Mouse (Mus musculus): Measurements from ENCODE around the gene Six4. TPM values are rescaled to one million over a fixed set of nuclear protein-coding genes. Genes with fewer than 3 reads are reported as not detected.
"Not testable (repeated sequence)": the region's sequence is repeated elsewhere in the genome, so short reads cannot be mapped to it uniquely, and the experiment has no call there.

Gene Six4
- total RNA-seq (2021), result 1 to 10 TPM; 1.7 to 2.3 TPM
- long read RNA-seq, experiment 1, partial matches to known transcripts, result 0 of 1 reads
- long read RNA-seq, experiment 1, other reads (novel, unspliced or antisense), result 1 of 1 reads
- long read RNA-seq, experiment 2, result 0 reads

DNA sequence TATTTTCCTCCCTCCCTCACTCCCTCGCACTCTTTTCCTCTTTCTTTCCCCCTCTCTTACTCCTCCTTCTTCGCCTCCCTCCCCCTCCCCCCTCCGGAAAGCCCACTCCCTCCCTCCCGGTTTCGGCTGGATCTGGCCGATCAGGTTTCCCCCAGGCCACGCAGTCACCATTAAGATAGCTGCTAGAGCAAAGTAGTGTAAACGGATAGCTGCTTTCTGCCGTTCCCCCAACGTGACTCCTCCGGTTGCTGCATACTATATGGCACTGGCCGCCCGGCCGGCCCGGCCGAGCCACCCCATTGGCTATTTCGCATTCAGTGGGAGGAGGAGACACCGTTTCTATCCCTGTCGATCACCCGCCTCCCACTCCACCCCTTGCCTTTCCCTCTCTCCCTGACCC is at the start of gene Six4:
TSS of gene Six4 (minus strand) at position 261 of the 400 bp plus-strand sequence.
- DNase-seq, result peak; percentile 84

DNA sequence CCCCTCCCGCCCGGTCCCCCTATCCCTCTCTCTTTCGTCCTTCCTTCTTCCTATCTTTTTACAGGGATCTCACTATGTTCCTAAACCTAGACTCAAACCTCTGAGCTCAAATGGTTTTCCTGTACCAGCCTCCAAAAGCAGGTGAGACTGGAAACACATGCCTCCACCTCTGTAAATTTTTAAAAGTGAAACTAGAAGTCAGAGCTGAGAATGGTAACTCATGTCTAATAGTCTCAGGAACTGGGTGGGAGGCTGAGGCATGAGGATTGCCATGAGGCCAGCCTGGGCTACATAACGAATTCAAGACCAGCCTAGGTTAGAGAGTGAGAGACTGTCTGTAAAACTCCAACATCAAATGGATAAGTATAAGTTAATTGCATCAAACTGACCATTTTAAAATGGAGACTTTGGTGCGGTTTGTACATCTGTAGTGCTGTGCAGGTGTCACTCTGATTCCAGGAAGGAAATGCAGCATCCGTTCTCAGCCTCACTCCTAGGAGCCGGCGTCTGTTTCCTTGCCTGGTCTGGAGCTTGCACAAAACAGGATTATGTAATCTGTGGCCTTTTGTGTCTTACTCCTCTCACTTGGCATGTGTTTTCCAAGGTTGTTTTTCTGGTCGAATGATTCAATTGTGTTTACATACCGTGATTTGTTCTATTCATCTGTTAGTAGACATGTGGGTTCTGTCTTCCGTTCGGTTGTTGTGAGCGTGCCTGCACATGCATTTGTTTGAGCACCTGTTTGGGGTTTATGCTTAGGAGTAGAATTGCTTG is 49.3 kb upstream of the Six4 start:
- DNase-seq, result peak; percentile 41

DNA sequence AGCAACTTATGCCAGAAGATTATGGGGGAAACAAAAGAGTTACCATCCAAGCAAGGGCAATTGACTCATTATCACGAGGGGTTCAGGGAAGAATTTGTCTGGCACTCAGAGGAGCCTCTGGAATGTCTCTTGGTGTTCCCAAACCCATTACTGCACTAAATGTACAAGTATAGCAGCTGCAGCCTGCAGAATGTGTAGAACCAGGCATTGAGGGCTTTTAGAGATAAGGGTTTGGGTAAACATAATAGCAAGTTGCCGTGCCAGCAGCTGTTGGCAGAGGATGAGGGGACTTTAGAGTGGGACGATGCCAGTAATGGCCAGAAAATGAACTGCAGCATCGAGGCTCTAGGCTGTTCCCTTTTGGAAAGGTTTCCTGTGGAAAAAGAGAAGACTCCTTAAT is 47.1 kb upstream of the Six4 start:
- DNase-seq, result peak; percentile 27

DNA sequence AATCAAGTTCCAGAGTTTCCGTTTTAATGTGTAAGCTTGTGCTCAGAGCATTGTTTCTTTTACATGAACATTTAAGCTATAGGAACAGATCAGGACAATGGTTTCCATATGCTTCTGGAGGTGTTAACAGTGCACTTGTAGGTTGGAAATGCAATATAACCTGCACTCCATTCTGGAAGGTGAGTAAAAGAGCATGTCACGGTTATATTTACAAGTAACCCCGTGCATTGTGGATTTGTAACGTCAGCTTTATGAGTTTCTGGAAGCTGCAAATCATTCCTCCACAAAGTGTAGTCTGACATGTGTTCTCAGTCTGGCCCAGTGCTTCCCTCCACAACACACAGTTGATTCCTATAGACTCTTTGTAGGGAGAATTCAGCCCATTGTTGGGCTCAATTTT is 40.9 kb upstream of the Six4 start:
- DNase-seq, result no peak

DNA sequence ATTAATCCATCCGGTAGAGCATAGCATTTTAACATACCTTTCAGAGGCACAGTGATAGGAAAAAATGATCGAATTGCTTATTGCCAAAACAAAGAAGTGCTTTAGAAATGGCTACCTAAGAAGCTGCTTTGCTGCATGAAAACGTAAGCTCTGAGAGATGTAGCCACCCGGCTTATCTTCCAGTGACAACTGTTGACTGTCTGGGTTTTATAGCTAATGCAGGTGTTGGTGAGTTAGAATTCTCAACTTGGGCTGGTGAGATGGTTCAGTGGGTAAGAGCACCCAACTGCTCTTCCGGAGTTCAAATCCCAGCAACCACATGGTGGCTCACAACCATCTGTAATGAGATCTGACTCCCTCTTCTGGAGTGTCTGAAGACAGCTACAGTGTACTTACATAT is 37.8 kb upstream of the Six4 start:
- DNase-seq, result not testable (repeated sequence)

DNA sequence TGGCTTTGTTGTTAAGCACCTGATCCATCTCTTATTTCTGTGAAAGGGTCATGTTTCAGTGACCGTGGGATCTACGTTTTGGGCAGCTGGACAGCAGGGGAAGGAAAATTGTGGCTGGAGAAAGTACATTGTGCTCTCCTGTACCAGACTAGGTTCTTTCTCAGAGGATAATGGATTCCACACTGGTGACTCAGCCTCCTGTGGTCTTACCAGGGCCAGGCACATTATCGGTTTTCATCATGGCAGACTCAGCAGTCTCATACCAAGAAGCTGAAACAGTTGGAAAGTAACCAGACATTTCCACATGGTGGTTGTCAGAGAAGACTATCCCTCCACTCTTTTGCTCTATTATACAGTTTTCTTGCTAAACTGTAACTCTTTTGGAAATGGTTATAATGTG is 34.0 kb upstream of the Six4 start:
- no peak for DNase-seq

DNA sequence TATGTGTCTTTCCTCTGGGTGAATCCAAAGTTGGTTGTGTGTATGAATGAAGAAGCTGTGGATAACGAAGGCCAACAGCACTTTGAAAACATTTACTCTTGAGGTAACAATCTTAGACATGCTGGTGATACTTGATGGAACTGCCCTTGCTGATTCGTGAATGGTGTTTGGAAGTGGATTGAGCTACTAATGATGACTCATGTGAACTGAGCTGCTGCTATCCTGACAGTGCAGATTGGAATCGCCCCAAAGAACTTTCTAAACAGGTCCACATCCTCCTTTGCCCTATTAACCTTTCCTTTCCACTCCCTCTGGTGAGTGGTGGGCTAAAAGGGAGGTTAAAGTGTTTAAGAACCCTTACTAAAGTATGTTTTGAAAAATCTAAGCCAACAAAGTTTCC is 27.5 kb upstream of the Six4 start:
- no peak for DNase-seq

DNA sequence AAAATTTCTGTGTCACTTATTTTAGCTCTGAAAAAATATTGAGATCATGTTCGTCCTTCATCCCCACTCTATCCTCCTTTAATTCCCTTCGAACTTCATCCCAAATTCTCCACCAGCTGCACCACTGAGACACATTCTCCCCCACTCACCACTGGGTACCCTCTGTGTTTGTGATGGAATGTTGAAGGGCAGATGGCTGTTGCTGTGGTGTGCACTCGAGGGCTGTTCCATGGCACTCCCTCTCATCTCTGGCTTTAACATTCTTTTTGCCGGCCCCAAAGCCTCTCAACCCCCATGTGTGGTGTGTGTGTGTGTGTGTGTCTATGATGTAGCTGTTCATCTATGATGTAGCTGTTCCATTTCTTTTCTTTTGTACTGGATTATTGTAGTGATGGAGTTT is 12.0 kb upstream of the Six4 start:
- DNase-seq, result no peak

DNA sequence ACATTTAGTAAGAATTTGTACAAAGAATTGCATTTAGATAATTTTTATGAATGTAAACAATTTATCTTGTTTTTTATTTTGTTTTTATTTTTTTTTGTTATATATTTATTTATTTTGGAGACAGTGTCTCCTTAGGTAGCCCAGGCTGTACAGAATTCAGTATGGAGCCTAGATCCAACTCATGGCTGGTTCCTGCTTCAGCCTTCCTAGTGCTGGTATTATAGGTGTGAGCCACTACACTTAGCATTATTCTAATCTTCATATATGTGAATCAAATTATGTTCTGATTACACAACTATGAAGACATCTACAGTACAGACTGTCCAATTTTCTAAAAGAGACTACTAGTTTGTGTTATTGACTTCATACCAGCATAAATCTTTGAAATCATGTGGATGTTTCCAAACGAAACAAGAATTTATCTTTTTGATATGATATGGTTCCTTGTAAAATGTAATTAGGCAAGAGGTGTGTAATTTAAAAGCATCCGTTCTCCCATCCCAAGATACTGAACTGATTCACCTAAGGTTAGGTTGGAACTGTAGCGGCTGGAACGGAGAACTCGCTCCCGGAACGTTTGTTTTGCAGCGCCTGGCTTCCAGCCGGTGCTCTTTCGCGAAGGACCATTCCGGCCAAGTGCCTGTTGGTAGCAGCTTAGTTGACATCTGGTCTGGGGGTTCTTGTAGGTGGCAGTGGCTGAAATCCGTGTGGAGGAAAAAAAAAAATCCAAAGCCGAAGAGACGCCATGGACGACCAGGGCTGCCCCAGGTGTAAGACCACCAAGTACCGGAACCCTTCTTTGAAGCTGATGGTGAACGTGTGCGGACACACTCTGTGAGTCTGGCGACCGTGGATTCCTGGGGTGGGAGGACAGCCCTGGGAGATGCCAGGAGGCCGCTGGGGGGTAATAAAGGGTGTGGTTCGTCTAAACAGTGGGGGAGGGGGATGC is 10.1 kb upstream of the Six4 start, which contains the start of gene Mnat1:
TSS of gene Mnat1 (plus strand) at position 625 of the 949 bp plus-strand sequence.
- DNase-seq, result peak; percentile 92

DNA sequence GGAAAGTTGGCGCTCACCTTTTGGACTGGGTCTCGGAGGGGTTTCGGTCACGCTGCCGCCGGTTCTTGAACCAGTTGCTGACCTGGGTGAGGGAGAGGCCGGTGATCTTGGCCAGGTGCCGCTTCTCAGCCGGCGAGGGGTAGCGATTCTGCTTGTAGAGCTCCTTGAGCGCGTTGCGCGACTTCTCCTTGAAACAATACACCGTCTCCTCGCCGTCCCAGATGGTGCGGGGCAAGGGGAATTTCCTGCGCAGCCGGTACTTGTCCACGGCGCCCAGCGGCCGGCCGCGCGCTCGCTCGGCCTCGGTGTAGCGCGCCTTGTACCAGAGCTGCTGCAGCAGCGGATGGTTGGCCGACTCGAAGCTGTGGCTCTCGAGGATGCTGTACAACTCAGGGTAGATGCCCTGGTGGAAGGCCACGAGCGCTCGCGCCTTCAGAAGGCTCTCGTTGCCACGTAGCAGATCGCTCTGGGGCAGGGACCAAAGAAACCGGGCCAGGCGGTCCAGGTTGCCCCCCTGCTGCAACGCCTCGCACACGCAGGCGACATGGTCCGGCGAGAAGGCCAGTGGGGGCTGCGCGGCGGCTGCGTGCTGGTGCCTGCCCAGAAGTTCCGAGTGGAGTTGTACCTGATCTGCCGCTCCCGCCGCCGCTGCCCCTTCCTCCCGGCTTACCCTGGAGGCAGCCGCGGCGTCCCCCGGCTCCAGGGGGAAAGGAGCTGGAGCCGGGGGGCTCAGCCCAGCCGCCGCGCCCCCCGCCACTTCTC is 749 bp downstream of the Six4 start:
- peak; percentile 58 for DNase-seq

DNA sequence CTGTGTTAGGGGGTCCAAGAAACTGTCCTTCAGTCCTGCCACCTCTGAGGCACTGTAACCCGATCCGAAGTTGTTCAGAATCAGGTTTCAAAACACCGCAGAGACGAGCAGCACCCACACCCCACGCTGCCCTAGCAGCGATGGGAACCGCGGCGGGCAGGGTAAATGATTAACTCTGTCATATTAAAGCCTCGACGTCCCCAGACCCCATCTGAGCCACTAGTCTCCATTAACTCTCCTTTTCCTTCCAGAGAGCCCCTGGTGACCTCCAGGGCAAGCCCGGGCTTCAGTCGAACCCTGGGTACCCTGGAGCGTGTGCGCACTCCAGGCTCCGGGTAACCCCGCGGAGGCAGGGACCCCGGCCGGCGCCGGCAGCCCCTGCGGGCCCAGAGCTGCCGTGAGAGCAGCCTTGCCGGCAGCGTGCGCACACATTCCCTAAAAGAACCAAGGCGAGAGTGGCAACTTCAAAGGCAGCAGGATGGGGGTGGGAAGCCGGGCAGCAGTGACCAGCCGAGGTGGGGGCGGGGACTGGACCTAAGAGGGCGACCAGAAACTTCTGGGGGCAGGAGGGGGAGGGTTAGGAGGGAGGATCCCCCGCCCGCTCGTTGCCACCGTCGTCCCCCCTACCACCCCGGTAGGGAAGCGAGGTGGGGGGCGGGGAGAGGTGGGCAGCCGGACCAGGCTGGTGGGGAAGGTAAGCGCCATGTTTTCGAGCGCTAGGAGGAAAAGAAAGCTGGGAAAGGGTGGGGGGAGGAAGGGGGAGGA is 1.5 kb downstream of the Six4 start:
- peak; percentile 68 for DNase-seq

DNA sequence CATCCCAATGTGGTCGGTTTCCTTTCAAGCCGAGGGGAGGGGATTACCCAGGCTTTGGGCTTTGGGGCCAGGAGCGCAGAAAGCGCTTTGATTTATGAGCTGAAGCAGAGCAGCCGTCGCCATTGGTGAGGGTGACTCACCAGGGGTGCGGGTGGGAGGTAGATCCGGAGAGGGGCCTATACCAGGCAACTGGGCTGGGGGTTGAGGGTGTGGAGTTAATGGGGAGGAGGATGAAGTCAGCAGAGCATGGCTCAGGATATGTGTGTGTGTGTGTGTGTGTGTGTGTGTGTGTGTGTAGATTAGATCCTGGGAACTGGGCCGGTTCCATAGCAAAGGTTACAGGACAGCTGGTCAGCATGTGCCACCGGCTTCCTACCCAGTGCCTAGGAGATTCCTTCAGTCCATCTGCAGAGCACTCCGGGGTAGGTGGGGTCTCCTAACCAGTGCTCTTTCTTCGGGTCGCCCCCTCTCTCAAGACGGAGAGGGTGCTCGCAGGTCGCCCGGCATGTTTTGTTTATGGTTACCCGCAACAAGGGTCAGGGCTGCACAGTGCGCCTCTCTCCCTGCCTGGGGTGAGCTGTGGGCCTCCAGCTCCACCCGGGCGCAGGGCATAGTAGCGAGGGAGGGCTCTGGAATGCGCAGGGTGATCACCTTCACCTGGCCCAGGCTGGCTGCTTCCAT is 2.7 kb downstream of the Six4 start:
- peak; percentile 49 for DNase-seq

DNA sequence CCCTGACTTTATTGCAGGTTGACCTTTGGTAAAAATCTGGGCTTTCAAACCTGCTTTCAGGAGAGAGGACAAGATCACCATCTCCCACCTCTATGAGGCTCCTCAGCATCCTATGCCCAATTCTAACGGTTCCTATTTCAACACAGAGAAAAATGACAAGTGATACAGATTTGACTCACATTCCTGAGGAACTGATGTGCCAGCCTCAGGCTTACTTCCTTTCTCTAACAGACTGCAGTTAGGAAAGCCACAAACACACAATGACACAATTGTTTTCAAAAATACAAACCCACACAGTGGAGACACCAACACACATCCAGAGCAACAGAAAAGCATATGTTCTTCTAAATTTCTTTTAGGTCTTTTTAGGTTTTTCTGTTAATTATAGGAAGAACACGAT is 5.4 kb downstream of the Six4 start:
- no peak for DNase-seq

DNA sequence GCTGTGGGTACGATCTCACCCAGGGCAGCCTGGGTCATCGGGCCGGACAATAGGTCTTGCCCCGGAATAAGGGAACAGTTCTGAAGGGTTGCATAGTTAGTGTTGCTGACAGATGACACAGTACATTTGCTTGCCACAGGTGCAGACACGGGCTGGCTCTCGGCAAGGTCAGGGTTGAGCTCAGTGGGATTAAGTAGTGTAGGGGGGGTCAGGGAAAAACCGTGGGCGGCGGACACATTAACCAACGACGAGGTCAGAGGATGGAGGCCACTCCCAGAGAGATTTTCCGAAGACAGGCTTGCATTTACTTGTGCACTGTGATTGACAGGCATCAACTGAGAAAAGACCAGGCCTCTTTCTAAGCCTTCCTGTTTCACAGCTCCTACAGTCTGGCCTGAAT is 9.5 kb downstream of the Six4 start:
- DNase-seq, result no peak

DNA sequence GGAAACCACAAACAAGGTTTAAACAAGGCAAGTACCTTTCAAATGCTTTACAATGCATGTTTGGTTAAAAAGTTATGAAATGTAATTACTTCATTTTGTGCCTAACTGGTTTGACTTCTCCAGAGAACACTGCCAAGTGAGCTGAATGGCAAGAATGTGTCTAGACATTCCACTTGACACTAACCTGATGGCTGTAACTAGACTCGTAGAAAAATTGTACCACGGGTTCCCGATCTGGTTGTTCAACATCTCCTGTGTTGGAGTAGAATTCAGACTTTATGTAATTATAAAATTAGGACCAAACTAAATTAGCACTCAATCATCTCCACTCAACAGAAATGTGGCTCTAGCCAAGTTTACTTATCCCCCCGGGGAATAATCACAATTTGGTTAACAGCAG is 14.7 kb downstream of the Six4 start:
- DNase-seq, result no peak

DNA sequence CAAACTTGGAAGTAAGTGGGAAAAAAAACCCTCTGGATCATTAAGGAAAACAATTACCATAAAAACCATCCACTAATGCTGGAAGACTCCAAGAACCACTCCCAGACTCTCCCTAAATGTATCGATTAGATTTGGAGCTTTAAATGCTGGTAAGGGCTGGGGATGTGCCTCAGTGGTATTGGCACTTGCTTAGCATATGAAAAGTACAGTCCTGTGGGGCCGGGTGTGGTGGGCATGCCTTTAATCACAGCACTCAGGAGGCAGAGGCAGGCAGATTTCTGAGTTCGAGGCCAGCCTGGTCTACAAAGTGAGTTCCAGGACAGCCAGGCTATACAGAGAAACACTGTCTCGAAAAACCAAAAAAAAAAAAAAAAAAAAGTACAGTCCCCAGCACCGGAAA is 17.1 kb downstream of the Six4 start:
- not testable (repeated sequence) for DNase-seq

DNA sequence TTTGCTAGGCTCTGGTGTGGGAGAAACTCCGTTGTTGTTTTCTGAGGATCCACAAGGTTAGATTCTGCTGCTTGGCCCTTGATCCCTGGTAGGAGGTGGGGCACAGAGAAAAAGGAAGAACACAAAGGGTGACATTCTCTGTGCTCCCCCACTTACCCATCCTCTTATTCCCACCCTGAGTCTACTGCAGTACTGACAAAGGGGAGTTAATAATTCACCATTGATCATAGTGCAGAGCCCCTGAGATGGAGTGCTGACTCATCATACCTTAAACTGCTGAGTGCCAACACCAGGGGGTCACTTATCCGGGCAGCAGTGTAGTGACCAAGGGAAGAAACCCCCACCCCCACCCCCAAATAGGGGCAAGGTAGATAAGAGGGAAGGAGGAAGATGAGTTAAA is 18.7 kb downstream of the Six4 start:
- DNase-seq, result no peak

DNA sequence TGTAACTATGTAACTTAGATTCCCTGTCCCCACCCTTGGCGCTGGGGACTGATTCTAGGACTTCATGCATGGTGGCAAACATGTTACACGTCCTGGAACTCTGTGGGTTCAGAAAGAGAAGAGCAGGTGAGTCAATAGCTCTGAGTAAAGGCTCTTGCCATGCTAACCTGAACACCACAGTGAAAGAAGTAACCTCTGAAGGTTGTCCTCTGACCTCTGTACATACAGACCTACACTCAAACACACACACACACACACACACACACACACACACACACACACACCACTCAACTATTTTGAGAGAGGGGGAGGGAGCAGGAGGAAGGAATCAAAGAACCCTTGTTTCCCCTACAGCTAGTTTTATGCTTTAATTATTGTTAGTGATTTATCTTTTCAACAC is 19.1 kb downstream of the Six4 start:
- no peak for DNase-seq

DNA sequence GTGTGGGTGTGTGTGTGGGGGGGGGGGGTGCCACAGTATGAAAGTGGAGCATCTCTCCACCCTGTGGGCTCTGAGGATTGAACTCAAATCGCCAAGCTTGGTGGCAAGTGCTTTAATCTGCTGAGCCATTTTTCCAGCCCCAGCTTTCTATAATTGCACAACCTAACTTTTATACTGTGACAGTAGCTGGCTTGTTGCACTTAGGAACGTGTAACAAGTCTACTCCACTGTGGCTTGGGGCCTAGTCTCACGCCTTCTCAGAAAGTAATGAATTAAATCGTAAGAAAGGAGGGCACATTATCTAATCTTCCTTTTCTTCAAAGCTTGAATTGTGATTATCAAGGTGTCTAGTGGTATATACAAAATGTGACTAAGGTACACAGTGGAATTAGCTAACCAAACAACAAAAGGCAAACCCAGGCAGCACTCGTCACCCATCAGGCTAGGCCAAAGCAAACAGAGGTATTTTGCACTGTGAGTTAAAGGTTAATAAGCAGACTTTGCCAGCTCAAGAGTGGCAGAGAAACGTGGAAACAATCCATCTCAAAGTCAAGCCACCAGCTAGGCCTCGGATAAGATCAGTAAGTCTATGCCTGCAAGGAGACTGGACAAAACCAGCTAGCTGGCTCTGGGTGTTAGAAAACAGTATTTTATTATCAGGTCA is 22.5 kb downstream of the Six4 start:
- no peak for DNase-seq

DNA sequence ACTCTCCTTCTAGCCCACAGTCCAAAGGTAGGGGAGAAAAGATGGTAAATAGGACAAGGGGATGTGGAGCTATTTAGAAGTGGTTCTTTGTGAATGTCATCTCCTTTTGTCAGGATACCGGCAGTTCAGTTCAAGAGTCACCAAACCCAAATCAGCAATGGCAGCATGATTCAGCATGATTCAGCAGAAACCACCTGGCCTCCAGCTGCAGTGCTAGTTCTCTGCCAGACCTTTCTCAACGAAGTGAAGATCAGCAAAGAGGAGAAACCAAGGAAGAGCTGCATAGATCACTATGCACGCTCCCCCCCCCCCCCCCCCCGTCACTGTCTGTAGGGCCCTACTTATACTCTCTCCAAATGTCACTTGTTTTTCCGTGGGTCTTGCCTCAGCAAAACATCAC is 24.3 kb downstream of the Six4 start:
- no peak for DNase-seq

Measured in adrenal gland, postnatal 10 days (tissue).